Mouse (Mus musculus): ENCODE measurements around the gene Mak.

GRCm38 (mm10) chr13:41002001-41002400, 77.5 kb downstream of the Mak start:
- TF ChIP-seq CTCF (IDR thresholded peaks at IDR 0.05; ENCODE audit: low read depth) (no peak), EP300 (IDR thresholded peaks at IDR 0.05; ENCODE audit: low read depth) (no peak)

All from heart, postnatal 0 days (tissue).